Mouse (Mus musculus): ENCODE data around the gene Amz2.
A peak's percentile ranks its signal among the peaks of the same experiment; 100 is the strongest.

The Amz2 gene

GRCm38 (mm10) chr11:109421205-109421604 lies 4.5 kb upstream of the Amz2 start:
- no peak for DNase-seq (ENCODE audit: low read depth)

GRCm38 (mm10) chr11:109422263-109422662 lies 3.5 kb upstream of the Amz2 start:
- DNase-seq (ENCODE audit: low read depth): no peak

GRCm38 (mm10) chr11:109423294-109423693 lies 2.5 kb upstream of the Amz2 start:
- no peak for DNase-seq (ENCODE audit: low read depth)

- no peak for DNase-seq (ENCODE audit: low read depth)
Measured at GRCm38 (mm10) chr11:109426272-109426586, 483 bp downstream of the Amz2 start.

- no peak for DNase-seq (ENCODE audit: low read depth)
Measured at GRCm38 (mm10) chr11:109427353-109427752, 1.6 kb downstream of the Amz2 start.

GRCm38 (mm10) chr11:109434233-109434798 lies 8.6 kb downstream of the Amz2 start:
- no peak for DNase-seq (ENCODE audit: low read depth)

- no peak for DNase-seq (ENCODE audit: low read depth)
Measured at GRCm38 (mm10) chr11:109436889-109437288, 11.1 kb downstream of the Amz2 start.

GRCm38 (mm10) chr11:109439209-109439608 lies 13.5 kb downstream of the Amz2 start:
- no peak for DNase-seq (ENCODE audit: low read depth)

- peak; percentile 74 for DNase-seq (ENCODE audit: low read depth)
Measured at GRCm38 (mm10) chr11:109439829-109440340, 14.1 kb downstream of the Amz2 start.

GRCm38 (mm10) chr11:109440641-109441040 lies 14.9 kb downstream of the Amz2 start:
- DNase-seq (ENCODE audit: low read depth): no peak

- no peak for DNase-seq (ENCODE audit: low read depth)
Measured at GRCm38 (mm10) chr11:109441119-109441518, 15.4 kb downstream of the Amz2 start.

GRCm38 (mm10) chr11:109442166-109442730 lies 16.5 kb downstream of the Amz2 start:
- no peak for DNase-seq (ENCODE audit: low read depth)

- no peak for DNase-seq (ENCODE audit: low read depth)
Measured at GRCm38 (mm10) chr11:109443468-109444263, 17.9 kb downstream of the Amz2 start.

- DNase-seq (ENCODE audit: low read depth): no peak
Measured at GRCm38 (mm10) chr11:109444600-109444999, 18.9 kb downstream of the Amz2 start.

GRCm38 (mm10) chr11:109445438-109446035 lies 19.8 kb downstream of the Amz2 start:
- DNase-seq (ENCODE audit: low read depth): peak; percentile 17

GRCm38 (mm10) chr11:109451169-109451568 lies 25.4 kb downstream of the Amz2 start:
- no peak for DNase-seq (ENCODE audit: low read depth)

- no peak for DNase-seq (ENCODE audit: low read depth)
Measured at GRCm38 (mm10) chr11:109456261-109456660, 30.5 kb downstream of the Amz2 start.

- no peak for DNase-seq (ENCODE audit: low read depth)
Measured at GRCm38 (mm10) chr11:109458165-109458564, 32.4 kb downstream of the Amz2 start.

- DNase-seq (ENCODE audit: low read depth): no peak
Measured at GRCm38 (mm10) chr11:109460586-109460985, 34.8 kb downstream of the Amz2 start.

GRCm38 (mm10) chr11:109465068-109465467 lies 39.3 kb downstream of the Amz2 start:
- DNase-seq (ENCODE audit: low read depth): no peak

- DNase-seq (ENCODE audit: low read depth): no peak
Measured at GRCm38 (mm10) chr11:109466987-109467386, 41.2 kb downstream of the Amz2 start.

- no peak for DNase-seq (ENCODE audit: low read depth)
Measured at GRCm38 (mm10) chr11:109468133-109468532, 42.4 kb downstream of the Amz2 start.

- no peak for DNase-seq (ENCODE audit: low read depth)
Measured at GRCm38 (mm10) chr11:109470170-109470569, 44.4 kb downstream of the Amz2 start.

All from fibroblast of lung, adult 2 months (primary cell).